Comparison of ENCODE assay signal across 1 mouse cellular context in genomic region chr2:130679899-130680298, GRCm38 (mm10).
TF ChIP-seq lines count a peak whose summit lies in the region.

No protein-coding gene starts in this region.

TF ChIP-seq in CH12.LX, 34 proteins besides CTCF, POLR2A, EP300 and RAD21 (continued from another document):
- no peak for TF ChIP-seq SIN3A (IDR thresholded peaks at IDR 0.05; ENCODE audit: low read length)
